Mouse (Mus musculus) adrenal gland, adult 18-20 months (tissue): ENCODE measurements around the gene Fam178b. TPM values are rescaled to one million over a fixed set of nuclear protein-coding genes. Genes with fewer than 3 reads are reported as not detected.
"Not testable (repeated sequence)": the region's sequence is repeated elsewhere in the genome, so short reads cannot be mapped to it uniquely, and the experiment has no call there.

ENCODE experiments used
- DNase-seq, 2 experiments: peaks; one replicate each; pipeline ENCODE4 v3.0.0; 2021 to 2022; ENCODE audit warnings: low spot score in 2 of 2
- total RNA-seq, 2 experiments: library from RNA; stranded (reverse); gene quantifications; 1 replicate in 1 of 2; 2 replicates in 1 of 2; pipeline ENCODE4 v1.2.3; 2021

Gene Fam178b
- total RNA-seq, 2 experiments from 2014 or later: 1.0 TPM; not detected in 1

DNA sequence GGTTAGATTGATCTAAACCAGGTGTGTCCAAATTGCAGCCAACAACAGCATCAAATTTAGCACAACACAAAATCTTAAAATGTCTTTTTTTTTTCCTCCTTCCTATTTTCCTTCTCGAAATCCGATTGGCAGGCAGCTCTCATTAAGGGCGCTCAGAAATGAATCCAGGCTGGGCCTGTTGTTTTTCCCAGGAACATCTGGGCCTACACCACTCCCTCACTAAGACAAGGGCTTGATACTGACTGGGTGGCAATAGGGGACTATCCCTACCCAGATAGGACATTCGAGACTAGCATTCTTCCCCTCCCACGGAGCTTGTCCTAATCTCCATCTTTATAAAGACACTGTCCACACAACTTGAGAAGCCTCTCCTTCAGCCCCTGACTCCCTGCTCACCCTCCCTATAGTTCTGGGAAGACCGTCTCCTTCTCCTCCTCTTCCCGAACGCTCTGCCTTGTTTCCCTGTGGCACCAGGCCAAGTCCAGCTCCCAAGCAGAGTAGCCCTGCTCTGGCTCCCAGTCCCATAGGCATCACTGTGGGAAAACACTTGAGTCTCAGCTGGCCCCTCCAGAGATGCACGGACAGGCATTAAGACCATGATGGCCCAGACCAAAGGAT is 134.9 kb downstream of the Fam178b start:
- peak in 1 of 2 experiments; percentile 51 for DNase-seq

- DNase-seq: peak; percentile 91 to 93
Measured at GRCm38 (mm10) chr1:36546888-36547471, 136.0 kb downstream of the Fam178b start, which contains the start of gene Ankrd39. Ankrd39 (minus strand) TSS chr1:36547445.

DNA sequence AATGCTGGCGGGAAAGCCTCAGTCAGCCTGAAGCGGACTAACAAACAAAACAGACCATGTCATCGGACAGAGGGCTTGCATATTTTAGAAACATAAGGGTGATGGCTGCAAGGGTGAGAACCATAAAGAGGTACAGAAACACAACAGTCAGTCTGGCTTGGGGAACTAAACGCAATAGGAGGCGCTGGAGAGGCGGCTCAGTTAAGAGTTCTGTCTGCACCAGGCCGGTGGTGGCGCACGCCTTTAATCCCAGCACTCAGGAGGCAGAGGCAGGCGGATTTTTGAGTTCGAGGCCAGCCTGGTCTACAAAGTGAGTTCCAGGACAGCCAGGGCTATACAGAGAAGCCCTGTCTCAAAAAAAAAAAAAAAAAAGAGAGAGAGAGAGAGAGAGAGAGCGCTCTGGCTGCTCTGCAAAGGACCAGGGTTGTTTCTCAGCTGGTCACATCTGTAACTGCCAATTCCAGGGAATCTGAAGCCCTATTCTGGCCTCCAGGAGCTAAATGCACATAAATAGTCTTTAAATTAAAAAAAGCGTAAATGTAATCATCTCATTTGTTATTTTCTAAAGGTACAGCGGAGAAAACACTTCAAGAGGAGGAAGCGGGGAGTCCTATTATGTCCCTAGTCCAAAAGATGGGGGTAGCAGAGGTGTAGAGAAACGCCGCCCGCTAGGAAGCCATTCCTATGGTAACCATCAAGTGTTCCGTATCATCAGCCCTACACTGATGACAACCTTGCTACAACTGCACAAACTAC is 137.0 kb downstream of the Fam178b start:
- no peak for DNase-seq

DNA sequence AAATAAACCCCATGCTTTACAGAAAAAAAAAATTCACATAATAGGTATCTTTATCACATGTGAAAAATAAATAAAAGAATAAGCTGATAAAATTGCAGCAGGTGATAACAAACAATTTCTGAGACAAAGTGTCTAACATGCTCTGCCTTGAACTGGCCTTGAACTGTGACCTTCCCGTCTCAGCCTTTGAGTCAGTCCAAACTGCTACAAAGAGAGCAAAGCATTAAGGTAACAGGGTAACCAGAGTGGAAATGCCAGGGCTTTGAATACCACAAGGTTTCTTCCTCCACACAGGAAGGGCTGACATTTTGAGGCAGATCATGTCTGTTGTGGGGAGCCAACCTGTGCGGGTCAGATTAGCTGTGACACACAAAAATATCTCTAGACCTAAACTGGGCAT is 137.6 kb downstream of the Fam178b start:
- DNase-seq: no peak

- no peak for DNase-seq
Measured at GRCm38 (mm10) chr1:36542925-36543324, 140.1 kb downstream of the Fam178b start.

DNA sequence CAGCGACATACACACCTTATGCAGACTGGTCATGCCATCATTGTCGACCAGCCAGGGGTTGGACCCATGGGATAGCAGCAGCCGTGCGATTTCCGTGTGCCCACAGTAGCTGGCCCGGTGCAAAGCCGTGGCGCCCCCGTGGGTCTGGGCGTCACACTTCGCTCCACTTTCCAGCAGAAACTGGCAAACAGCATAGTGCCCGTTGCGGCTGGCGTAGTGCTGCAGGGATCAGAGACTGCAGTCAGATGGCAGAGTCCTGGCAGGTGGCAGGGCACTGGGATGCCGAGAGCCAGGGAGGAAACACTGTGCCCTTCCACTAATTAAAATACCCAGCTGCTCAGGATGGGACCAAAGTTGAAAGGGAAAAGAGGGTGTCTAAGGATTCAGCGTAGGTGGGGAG is 141.1 kb downstream of the Fam178b start:
- DNase-seq: no peak

DNA sequence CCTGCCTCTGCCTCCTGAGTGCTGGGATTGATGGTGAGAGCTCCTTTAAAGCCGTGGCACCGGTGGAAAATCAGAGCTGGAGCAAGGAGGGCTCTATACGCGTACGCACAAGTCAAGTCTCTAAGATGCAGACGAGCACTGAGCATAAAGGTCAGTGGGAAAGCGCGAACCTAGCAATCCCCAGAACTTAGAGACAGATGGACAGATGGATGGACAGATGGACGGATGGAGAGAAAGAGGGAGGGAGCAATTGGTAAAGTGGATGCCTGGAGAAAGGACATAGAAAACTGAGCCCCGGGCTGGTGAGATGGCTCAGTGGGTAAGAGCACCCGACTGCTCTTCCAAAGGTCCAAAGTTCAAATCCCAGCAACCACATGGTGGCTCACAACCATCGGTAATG is 142.2 kb downstream of the Fam178b start:
- no peak for DNase-seq

GRCm38 (mm10) chr1:36540132-36540531 is 142.9 kb downstream of the Fam178b start:
- DNase-seq: no peak

GRCm38 (mm10) chr1:36539186-36539585 is 143.8 kb downstream of the Fam178b start, which contains the start of gene Gm42417:
Gm42417 (minus strand) TSS chr1:36539429.
- peak; percentile 60 to 69 for DNase-seq

GRCm38 (mm10) chr1:36538727-36539126 is 144.3 kb downstream of the Fam178b start:
- no peak for DNase-seq

DNA sequence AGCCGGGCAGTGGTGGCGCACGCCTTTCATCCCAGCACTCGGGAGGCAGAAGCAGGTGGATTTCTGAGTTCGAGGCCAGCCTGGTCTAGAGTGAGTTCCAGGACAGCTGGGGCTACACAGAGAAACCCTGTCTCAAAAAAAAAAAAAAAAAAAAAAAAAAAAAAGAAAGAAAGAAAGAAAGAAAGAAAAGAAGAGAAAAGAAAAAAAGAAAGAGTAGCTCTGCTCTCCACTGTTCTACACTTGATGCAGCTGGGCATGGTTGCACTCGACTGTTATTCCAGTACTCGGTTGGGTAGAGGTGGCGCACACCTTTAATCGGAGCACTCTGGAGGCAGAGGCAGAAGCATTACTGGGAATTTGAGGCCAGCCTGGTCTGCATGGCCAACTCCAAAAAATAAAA is 146.2 kb downstream of the Fam178b start, which contains the start of gene Ankrd23:
TSS of gene Ankrd23 (minus strand) at position 101 of the 400 bp plus-strand sequence.
- DNase-seq: not testable (repeated sequence)

DNA sequence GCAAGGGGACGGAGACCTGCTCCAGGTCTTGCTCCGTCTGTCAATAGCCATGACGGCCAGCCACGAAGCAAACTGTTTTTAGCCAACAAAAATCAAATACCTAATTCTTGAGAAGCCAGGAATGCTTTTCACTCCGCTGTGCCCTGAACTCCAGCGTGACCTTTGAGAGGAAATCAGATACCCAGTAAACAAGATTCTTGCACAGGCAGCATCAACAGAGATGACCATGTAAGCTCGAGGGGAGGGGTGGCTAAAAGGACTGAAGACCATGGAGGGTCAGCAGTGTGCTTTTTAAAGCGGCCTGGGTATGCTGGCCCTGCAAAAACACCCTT is 146.6 kb downstream of the Fam178b start:
- DNase-seq: no peak

- DNase-seq: no peak
Measured at GRCm38 (mm10) chr1:36535477-36536396, 147.2 kb downstream of the Fam178b start.

- DNase-seq: no peak
Measured at GRCm38 (mm10) chr1:36534595-36535058, 148.4 kb downstream of the Fam178b start.

- DNase-seq: no peak
Measured at GRCm38 (mm10) chr1:36533546-36533945, 149.4 kb downstream of the Fam178b start.

DNA sequence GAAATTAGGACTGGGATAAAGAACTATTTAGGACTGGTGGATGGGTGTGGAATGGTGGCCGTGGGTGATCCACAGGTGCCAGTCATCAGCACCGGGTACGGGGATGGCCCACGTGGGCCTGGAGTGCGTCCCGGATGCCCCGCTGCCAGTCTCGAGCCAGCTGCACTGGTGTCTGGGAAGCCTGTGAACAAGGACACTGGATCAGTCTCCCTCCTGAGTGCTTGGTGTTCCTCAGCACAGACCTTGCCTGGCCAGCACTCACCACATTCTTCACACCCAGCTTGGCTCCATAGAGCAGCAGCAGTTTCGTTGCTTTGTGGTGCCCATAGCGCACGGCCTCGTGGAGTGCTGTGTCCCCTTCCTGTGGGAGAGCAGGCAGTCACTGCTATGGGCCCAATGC is 151.5 kb downstream of the Fam178b start:
- DNase-seq: no peak

GRCm38 (mm10) chr1:36530962-36531361 is 152.0 kb downstream of the Fam178b start:
- no peak for DNase-seq

DNA sequence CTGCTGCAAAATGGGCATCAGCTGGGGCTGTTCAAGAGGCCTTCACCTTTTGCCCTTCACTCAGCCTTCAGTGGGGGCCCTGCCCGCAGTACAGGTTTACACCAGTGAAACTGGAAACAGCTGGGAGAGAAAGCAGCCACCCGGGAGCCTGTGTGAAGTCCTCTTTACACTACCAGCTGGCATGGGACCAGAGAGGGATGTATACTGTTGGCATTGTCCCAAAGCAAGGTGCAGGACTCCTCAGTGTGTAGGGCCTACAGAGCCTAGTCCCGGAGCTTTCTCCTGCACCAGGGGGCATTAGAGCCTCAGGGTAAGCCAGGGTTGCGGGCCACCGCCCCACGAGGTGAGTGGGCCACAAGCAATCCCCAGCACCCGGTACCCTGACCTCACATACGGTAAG is 152.5 kb downstream of the Fam178b start:
- no peak for DNase-seq

DNA sequence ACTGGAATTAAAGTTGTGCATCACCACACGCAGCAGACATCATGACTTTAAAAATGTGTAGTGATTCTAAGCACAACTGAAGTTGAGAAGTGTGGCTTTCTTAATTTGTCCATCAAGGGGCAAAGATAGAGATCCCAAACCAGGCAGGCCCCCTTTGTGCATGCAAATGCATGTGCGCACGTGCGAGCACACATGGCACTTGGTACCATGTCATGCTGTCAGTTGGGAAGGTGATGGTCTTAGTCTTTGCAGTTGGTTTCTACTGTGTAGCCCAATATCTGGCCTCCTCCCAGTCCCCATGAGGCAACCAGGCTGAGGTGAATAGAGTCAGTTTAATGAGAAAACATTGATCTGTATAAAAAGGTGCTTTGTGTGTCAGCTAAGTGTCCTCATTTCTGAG is 153.1 kb downstream of the Fam178b start:
- no peak for DNase-seq

DNA sequence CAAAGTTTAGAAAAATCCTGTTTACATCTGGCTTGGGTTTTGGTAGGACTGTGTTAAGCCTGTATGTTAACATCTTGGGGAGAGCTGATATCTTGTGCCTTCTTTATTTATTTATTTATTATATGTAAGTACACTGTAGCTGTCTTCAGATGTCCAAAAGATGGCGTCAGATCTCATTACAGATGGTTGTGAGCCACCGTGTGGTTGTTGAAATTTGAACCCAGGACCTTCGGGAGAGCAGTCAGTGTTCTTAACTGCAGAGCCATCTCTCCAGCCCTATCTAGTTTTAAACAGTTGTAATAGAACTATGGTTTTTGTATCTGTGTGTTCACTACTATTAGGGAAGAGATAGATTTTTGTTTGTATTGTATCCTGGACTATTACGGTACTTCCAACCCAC is 153.7 kb downstream of the Fam178b start:
- DNase-seq: no peak

DNA sequence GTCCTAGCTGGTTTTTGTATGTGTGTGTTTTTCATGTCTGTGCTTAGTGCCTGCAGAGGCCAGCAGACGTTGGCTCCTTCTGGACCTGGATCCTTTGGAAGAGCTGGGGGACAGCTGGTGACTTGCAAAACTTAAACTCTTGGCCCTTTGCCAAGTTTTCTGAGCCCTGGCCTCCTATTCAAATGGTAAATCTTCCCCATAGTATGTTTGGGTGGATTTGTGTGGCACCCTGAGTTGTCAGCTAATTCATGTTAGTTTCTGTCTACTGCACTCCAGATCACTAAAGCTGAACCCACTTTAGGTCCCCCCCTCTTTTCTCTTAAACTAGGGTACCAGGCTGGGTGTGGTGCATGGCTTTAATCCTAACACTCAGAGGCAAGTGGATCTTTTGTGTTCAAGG is 154.6 kb downstream of the Fam178b start:
- DNase-seq: no peak
